Mouse (Mus musculus): ENCODE results near the gene Wnt7a. TPM values are rescaled to one million over a fixed set of nuclear protein-coding genes. Genes with fewer than 3 reads are reported as not detected.
A peak's percentile ranks its signal among the peaks of the same experiment; 100 is the strongest.

Wnt7a gene
- polyA plus RNA-seq, 1 experiment from 2014 or later, result not detected

GRCm38 (mm10) chr6:91421629-91422028, 10.5 kb upstream of the Wnt7a start:
- H3K9ac ChIP-seq (ENCODE audit: low read depth, low read length), result no peak overlapping the region
- WGBS, result 70% methylated on average over 4 of the region's 4 CpGs
- peaks cover 9% of the 10 kb centered on the region; the same call in 1 of the 2 replicates for H3K27me3 ChIP-seq (replicated peaks; ENCODE audit: control insufficient read depth, insufficient read depth, low read length)
- H3K4me3 ChIP-seq (ENCODE audit: low read length), result no peak overlapping the region
- no peaks in the 10 kb centered on the region for H3K36me3 ChIP-seq (ENCODE audit: control insufficient read depth, insufficient read depth, low read length)
- H3K4me1 ChIP-seq (ENCODE audit: control insufficient read depth, insufficient read depth, low read length), result no peaks in the 10 kb centered on the region
- H3K9me3 ChIP-seq (ENCODE audit: control insufficient read depth, low read length), result no peaks in the 10 kb centered on the region
- H3K4me2 ChIP-seq (ENCODE audit: low read depth, low read length), result no peak overlapping the region
- no peak for ATAC-seq
- H3K27ac ChIP-seq (ENCODE audit: low read length), result no peak overlapping the region

- Histone ChIP-seq H3K9ac (ENCODE audit: low read depth, low read length) (no peak overlapping the region), H3K27me3 (replicated peaks; ENCODE audit: control insufficient read depth, insufficient read depth, low read length) (peaks cover 28% of the 10 kb centered on the region; the same call in 1 of the 2 replicates), H3K4me2 (ENCODE audit: low read depth, low read length) (no peak overlapping the region), H3K27ac (ENCODE audit: low read length) (no peak overlapping the region), H3K4me3 (ENCODE audit: low read length) (no peak overlapping the region), H3K36me3 (ENCODE audit: control insufficient read depth, insufficient read depth, low read length) (no peaks in the 10 kb centered on the region), H3K9me3 (ENCODE audit: control insufficient read depth, low read length) (no peaks in the 10 kb centered on the region), H3K4me1 (ENCODE audit: control insufficient read depth, insufficient read depth, low read length) (no peaks in the 10 kb centered on the region)
- WGBS, result 70% methylated on average over 5 of the region's 5 CpGs
- ATAC-seq, result no peak
Observed at GRCm38 (mm10) chr6:91417291-91417845, 6.2 kb upstream of the Wnt7a start.

- no peak overlapping the region for H3K4me3 ChIP-seq (ENCODE audit: low read length)
- 73% methylated on average over 4 of the region's 4 CpGs for WGBS
- peaks cover 5% of the 10 kb centered on the region for H3K4me1 ChIP-seq (ENCODE audit: control insufficient read depth, insufficient read depth, low read length)
- no peaks in the 10 kb centered on the region for H3K9me3 ChIP-seq (ENCODE audit: control insufficient read depth, low read length)
- H3K27me3 ChIP-seq (replicated peaks; ENCODE audit: control insufficient read depth, insufficient read depth, low read length), result peaks cover 40% of the 10 kb centered on the region
- H3K9ac ChIP-seq (ENCODE audit: low read depth, low read length), result no peak overlapping the region
- H3K4me2 ChIP-seq (ENCODE audit: low read depth, low read length), result no peak overlapping the region
- no peaks in the 10 kb centered on the region for H3K36me3 ChIP-seq (ENCODE audit: control insufficient read depth, insufficient read depth, low read length)
- H3K27ac ChIP-seq (ENCODE audit: low read length), result no peak overlapping the region
- ATAC-seq, result no peak
Observed at GRCm38 (mm10) chr6:91416146-91416545, 5.0 kb upstream of the Wnt7a start.

GRCm38 (mm10) chr6:91414890-91415289, 3.7 kb upstream of the Wnt7a start:
- peaks cover 9% of the 10 kb centered on the region for H3K4me1 ChIP-seq (ENCODE audit: control insufficient read depth, insufficient read depth, low read length)
- no peak overlapping the region for H3K27ac ChIP-seq (ENCODE audit: low read length)
- no peaks in the 10 kb centered on the region for H3K9me3 ChIP-seq (ENCODE audit: control insufficient read depth, low read length)
- no peaks in the 10 kb centered on the region for H3K36me3 ChIP-seq (ENCODE audit: control insufficient read depth, insufficient read depth, low read length)
- H3K4me3 ChIP-seq (ENCODE audit: low read length), result no peak overlapping the region
- H3K4me2 ChIP-seq (ENCODE audit: low read depth, low read length), result no peak overlapping the region
- peaks cover 52% of the 10 kb centered on the region for H3K27me3 ChIP-seq (replicated peaks; ENCODE audit: control insufficient read depth, insufficient read depth, low read length)
- no peak overlapping the region for H3K9ac ChIP-seq (ENCODE audit: low read depth, low read length)
- 2% methylated on average over 4 of the region's 4 CpGs for WGBS
- no peak for ATAC-seq

GRCm38 (mm10) chr6:91411369-91411981, 312 bp upstream of the Wnt7a start:
- Histone ChIP-seq H3K4me1 (ENCODE audit: control insufficient read depth, insufficient read depth, low read length) (peaks cover 9% of the 10 kb centered on the region), H3K4me2 (ENCODE audit: low read depth, low read length) (peak overlapping the region; percentile 91), H3K9me3 (ENCODE audit: control insufficient read depth, low read length) (no peaks in the 10 kb centered on the region), H3K36me3 (ENCODE audit: control insufficient read depth, insufficient read depth, low read length) (no peaks in the 10 kb centered on the region), H3K27ac (ENCODE audit: low read length) (no peak overlapping the region), H3K9ac (ENCODE audit: low read depth, low read length) (0 out of 2 replicates have a peak overlapping the region, but pooled peaks have one; percentile 14), H3K27me3 (replicated peaks; ENCODE audit: control insufficient read depth, insufficient read depth, low read length) (peaks cover 67% of the 10 kb centered on the region), H3K4me3 (ENCODE audit: low read length) (peak overlapping the region; percentile 53)
- 0% methylated on average over 31 of the region's 47 CpGs for WGBS
- peak; percentile 48; the same call in 1 of the 2 replicates for ATAC-seq

- Histone ChIP-seq H3K4me3 (ENCODE audit: low read length) (peak overlapping the region; percentile 53), H3K9me3 (ENCODE audit: control insufficient read depth, low read length) (no peaks in the 10 kb centered on the region), H3K27ac (ENCODE audit: low read length) (no peak overlapping the region), H3K36me3 (ENCODE audit: control insufficient read depth, insufficient read depth, low read length) (no peaks in the 10 kb centered on the region), H3K4me1 (ENCODE audit: control insufficient read depth, insufficient read depth, low read length) (peaks cover 9% of the 10 kb centered on the region), H3K27me3 (replicated peaks; ENCODE audit: control insufficient read depth, insufficient read depth, low read length) (peaks cover 64% of the 10 kb centered on the region), H3K9ac (ENCODE audit: low read depth, low read length) (no peak overlapping the region), H3K4me2 (ENCODE audit: low read depth, low read length) (no peak overlapping the region)
- no peak for ATAC-seq
- WGBS, result 1% methylated on average over 26 of the region's 26 CpGs
Observed at GRCm38 (mm10) chr6:91410168-91410780, 889 bp downstream of the Wnt7a start.

GRCm38 (mm10) chr6:91409448-91410167, 1.6 kb downstream of the Wnt7a start:
- Histone ChIP-seq H3K27me3 (replicated peaks; ENCODE audit: control insufficient read depth, insufficient read depth, low read length) (peaks cover 64% of the 10 kb centered on the region), H3K4me3 (ENCODE audit: low read length) (peak overlapping the region; percentile 23), H3K27ac (ENCODE audit: low read length) (no peak overlapping the region), H3K4me2 (ENCODE audit: low read depth, low read length) (peak overlapping the region; percentile 33), H3K9ac (ENCODE audit: low read depth, low read length) (no peak overlapping the region), H3K9me3 (ENCODE audit: control insufficient read depth, low read length) (no peaks in the 10 kb centered on the region), H3K36me3 (ENCODE audit: control insufficient read depth, insufficient read depth, low read length) (no peaks in the 10 kb centered on the region), H3K4me1 (ENCODE audit: control insufficient read depth, insufficient read depth, low read length) (peaks cover 9% of the 10 kb centered on the region)
- WGBS, result under 1% methylated on average over 34 of the region's 34 CpGs
- no peak for ATAC-seq

GRCm38 (mm10) chr6:91408616-91409015, 2.5 kb downstream of the Wnt7a start:
- ATAC-seq, result no peak
- peaks cover 58% of the 10 kb centered on the region for H3K27me3 ChIP-seq (replicated peaks; ENCODE audit: control insufficient read depth, insufficient read depth, low read length)
- WGBS, result 76% methylated on average over 13 of the region's 13 CpGs
- H3K9me3 ChIP-seq (ENCODE audit: control insufficient read depth, low read length), result no peaks in the 10 kb centered on the region
- no peak overlapping the region for H3K4me2 ChIP-seq (ENCODE audit: low read depth, low read length)
- H3K4me3 ChIP-seq (ENCODE audit: low read length), result no peak overlapping the region
- no peak overlapping the region for H3K27ac ChIP-seq (ENCODE audit: low read length)
- peaks cover 9% of the 10 kb centered on the region for H3K4me1 ChIP-seq (ENCODE audit: control insufficient read depth, insufficient read depth, low read length)
- H3K9ac ChIP-seq (ENCODE audit: low read depth, low read length), result no peak overlapping the region
- H3K36me3 ChIP-seq (ENCODE audit: control insufficient read depth, insufficient read depth, low read length), result no peaks in the 10 kb centered on the region

- Histone ChIP-seq H3K9me3 (ENCODE audit: control insufficient read depth, low read length) (no peaks in the 10 kb centered on the region), H3K9ac (ENCODE audit: low read depth, low read length) (no peak overlapping the region), H3K4me3 (ENCODE audit: low read length) (no peak overlapping the region), H3K27me3 (replicated peaks; ENCODE audit: control insufficient read depth, insufficient read depth, low read length) (no peaks in the 10 kb centered on the region; the same call in 1 of the 2 replicates), H3K4me2 (ENCODE audit: low read depth, low read length) (no peak overlapping the region), H3K27ac (ENCODE audit: low read length) (no peak overlapping the region), H3K36me3 (ENCODE audit: control insufficient read depth, insufficient read depth, low read length) (no peaks in the 10 kb centered on the region), H3K4me1 (ENCODE audit: control insufficient read depth, insufficient read depth, low read length) (no peaks in the 10 kb centered on the region)
- no peak for ATAC-seq
- WGBS, result 54% methylated on average over 5 of the region's 5 CpGs
Observed at GRCm38 (mm10) chr6:91401591-91401990, 9.6 kb downstream of the Wnt7a start.

Measured in intestine, embryonic 16.5 days (tissue).